Mouse (Mus musculus) ovary, postnatal 10 days (tissue): ENCODE data around the gene Rbm33.

ENCODE experiments used
- DNase-seq: peaks from one replicate; pipeline ENCODE4 v3.0.0; 2022; ENCODE audit warnings: low spot score

Gene Rbm33

DNA sequence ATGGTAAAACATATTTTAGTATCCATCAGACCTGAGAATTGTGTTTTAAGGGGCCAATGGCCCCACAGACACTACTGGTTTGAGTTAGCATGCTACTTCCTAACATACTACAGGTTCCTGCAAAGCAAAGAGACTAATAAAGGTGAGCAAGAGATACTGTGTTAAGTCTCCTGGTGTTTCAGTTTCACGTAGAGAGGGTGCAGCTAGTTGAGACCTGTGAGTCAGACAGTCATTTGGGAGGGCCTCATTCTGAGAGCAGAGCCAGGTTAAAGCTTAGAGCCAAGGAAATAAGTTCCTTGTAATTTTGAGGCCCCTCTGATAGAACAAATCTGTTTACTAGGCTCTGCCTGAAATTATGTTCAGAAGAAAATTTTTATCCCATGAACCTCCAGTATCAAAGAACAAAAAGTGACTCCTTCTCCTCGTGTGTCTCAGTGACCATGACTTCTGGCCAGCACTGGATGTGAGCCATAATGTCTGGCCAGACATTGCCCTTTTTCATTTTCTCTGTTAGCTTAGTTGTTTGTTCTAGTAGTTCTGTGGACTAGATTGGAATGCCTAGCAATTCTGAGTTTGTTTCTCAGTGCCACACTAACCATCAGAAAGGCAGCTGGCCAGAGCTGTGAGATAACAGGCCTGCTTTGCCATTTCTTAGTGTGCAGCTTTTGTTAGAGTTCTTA lies 95.2 kb downstream of the Rbm33 start:
- DNase-seq, result no peak

GRCm38 (mm10) chr5:28413533-28413932 lies 96.6 kb downstream of the Rbm33 start:
- DNase-seq, result no peak

DNA sequence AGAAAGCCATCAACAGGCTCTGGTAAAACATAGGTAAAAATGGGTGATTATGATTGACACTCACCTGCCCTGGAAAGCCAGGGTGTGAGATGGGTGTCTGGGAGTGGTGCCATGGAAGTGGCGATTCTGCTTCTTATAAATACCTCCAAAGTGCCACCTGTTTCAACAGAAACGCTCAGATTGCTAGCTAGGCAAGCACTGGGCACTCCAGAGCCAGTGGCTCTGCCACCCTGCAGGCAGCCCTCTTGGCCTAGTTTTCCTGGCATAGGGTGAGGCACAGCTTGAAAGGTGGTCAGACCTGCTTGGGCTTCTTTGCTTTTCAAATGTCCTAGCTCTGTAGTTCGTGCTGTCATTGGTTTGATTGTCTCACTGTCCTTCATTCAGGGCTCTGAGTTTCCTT lies 97.2 kb downstream of the Rbm33 start:
- no peak for DNase-seq

DNA sequence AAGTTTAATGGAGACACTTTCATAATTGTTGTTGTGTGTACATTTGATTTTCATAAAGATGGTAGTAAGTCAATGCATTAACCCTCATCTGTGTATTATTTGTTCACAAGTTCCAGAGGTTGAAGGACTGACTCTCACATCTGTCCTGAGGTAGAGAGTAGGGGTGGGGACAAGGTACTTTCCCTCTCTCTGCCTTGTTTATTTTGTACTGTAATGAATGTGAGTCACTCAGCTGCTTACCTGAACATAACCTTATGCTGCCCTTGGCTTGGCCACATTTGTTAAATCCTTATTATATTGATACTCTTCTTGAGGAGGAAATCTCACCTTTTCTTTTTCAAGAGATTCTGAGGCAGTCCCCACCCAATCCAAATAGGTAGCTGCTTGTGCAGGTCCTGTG lies 99.1 kb downstream of the Rbm33 start:
- no peak for DNase-seq

DNA sequence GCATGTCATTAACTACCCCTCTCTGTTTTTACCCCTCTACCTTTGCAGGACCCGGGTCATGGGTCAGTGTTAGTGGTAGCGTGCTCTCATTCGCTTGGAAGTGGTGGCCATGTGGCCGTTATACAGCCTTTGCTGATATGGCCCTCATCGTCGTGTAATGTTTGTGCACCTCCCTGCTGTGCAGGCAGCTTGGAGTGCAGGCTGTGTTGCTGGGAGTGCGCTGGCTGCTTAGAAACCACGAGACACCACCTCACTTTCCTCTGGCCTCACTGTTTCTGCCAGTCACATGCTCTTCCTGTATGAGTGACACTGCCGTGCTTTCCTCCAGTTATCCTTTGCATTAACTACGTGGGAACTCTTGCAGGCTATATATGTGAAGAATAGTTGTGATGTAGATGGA lies 101.8 kb downstream of the Rbm33 start:
- DNase-seq, result no peak

DNA sequence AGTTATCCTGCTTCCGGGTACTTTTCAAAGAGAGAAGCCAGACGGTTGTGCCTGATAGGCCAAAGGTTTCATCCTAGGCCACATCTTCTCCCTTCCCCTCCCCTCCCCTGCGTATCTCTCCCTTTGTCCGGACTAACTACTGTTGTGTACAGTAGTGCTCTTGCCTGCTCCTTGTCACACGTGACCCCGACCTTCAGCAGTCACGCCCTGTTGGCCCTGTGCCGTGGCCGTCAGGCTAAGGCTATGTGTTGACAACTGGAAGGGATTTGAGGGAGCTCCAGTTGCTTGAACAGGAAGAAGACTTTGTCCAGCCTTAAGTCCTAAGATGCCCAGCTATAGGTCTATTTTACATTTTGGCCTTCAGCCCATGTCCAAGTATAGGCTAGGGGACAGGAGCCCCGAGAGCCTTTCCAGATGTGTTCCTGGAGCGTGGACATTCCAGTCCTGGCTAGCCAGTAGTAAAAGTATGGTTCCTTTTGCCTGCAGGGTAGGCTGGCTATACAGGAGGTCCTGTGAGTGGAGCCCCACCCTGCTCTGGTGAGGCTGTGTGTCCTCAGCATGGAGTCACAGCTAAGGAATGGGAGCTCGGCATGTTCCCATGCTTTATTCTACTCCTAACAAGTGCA lies 102.8 kb downstream of the Rbm33 start:
- DNase-seq, result no peak

DNA sequence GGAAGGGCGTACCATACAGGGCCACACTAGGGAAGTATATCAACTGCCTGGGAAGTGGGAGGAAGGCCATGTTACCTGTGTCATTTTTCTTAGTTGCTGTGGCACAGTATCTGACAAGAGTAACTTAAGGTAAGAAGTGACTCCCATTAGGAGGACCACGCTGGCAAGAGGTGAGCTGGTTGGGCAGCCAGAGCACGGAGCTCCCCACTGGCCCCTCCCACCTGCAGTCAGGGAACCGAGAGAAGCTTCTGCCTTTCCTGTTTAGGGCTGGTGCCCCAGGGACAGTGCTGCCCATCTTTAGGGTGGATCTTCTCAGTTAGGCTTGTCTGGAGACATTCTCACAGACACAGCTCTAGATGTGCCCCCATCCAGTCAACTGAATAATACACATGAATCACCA lies 106.9 kb downstream of the Rbm33 start:
- no peak for DNase-seq

DNA sequence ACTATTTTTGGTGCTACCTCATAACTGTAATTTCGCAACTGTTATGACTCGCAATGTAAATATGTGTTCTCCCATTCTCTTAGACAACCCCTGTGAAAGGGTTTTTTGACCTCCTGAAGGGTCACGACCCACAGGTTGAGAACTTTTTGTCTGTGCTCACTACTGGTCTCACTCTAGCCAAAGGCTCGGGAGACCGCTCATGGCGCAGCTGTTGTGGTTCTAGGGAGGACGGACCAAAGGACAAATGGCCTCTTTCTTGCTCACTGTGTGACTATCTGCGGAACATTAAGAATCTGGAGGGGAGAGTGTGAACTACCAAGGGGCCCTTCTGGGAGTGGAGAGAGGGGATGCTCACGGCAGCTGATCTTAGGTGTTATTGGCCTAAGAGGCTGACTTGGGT lies 109.0 kb downstream of the Rbm33 start:
- no peak for DNase-seq

GRCm38 (mm10) chr5:28450126-28450890 lies 133.4 kb downstream of the Rbm33 start:
- DNase-seq, result no peak

DNA sequence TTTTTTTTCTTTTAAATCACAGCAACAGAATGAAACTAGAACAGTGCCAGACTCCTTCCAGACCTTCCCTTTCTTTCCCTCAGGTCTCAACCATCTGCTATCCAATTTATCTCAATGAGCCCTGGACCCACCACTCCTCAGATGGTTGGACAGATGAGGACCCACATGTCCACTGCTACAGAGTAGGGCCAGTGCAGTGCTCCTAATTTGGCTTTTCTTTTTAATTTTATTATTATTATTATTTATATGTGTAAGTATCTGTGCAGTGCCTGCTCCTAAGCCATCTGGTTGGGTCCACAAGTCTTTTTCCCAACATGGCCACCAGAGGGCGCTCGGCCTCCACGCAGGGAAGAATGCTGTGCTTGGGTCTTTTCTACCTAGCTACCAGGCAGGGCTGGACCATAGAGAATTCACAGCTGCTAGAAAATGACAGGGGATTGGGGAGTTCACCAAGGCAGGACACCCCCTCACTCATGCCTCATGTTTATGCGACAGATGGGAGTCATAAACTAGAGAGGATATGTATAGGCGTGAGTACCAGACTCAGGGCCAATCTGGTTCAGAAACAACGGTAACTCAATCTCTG lies 134.2 kb downstream of the Rbm33 start:
- DNase-seq, result peak; percentile 68

GRCm38 (mm10) chr5:28453086-28453485 lies 136.2 kb downstream of the Rbm33 start:
- DNase-seq, result no peak

DNA sequence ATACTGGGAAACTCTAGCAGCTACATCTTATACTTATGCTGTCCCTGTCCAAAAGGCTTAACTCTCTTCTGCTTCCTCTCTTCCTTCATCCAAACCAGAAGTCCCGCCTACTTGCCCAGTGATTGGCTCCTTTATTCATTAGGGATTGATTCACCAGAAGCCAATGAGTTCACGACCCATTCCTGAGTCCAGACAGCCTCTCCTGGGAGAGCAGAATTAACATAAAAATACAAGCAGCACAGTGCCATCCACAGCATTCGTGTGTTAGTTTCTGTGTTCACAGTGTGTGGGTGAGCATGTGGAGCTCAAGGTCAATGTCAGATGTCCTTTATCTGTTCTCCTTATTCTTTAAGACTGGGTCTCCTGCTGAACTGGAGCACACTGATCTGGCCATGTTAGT lies 136.6 kb downstream of the Rbm33 start:
- DNase-seq, result no peak

- no peak for DNase-seq
These were observed 137.6 kb downstream of the Rbm33 start for GRCm38 (mm10) chr5:28454546-28454945.

- no peak for DNase-seq
These were observed 138.8 kb downstream of the Rbm33 start for GRCm38 (mm10) chr5:28455721-28456120.

- DNase-seq, result no peak
These were observed 139.4 kb downstream of the Rbm33 start for GRCm38 (mm10) chr5:28456366-28456765.

DNA sequence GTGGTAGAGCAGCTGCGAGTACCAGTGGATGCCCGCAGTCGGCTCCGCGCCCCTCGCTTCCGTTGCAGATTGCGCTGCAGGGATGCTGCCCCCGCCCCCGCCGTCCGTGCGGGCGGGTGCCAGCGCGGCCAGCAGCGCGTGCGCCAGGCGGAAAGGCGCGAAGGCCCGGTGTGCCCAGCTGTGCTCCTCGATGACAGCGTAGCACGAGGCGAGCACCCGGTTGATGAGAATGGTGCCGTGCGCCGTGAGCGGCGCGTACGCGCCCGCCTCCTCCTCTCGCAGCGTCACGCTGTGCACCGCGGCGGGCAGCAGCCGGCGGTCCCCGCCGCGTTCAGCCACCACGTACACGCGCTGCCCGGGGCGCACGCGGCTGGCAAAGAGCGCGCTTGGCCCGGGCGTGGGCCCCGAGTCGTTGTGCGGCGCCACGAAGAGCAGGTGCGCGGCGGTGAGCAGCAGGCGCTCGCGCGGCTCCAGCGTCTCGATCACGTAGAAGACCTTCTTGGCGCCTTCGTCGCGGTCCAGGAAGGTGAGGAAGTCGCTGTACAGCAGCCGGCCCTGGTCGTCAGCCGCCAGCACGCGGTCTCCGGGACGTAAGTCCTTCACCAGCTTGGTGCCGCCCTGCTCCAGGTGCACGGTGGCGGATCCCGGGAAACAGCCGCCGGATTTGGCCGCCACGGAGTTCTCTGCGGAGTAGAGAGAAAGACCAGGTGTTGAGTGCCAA lies 141.2 kb downstream of the Rbm33 start:
- no peak for DNase-seq

GRCm38 (mm10) chr5:28458821-28459240 lies 141.9 kb downstream of the Rbm33 start:
- no peak for DNase-seq

- DNase-seq, result no peak
These were observed 142.7 kb downstream of the Rbm33 start for GRCm38 (mm10) chr5:28459456-28460225.

DNA sequence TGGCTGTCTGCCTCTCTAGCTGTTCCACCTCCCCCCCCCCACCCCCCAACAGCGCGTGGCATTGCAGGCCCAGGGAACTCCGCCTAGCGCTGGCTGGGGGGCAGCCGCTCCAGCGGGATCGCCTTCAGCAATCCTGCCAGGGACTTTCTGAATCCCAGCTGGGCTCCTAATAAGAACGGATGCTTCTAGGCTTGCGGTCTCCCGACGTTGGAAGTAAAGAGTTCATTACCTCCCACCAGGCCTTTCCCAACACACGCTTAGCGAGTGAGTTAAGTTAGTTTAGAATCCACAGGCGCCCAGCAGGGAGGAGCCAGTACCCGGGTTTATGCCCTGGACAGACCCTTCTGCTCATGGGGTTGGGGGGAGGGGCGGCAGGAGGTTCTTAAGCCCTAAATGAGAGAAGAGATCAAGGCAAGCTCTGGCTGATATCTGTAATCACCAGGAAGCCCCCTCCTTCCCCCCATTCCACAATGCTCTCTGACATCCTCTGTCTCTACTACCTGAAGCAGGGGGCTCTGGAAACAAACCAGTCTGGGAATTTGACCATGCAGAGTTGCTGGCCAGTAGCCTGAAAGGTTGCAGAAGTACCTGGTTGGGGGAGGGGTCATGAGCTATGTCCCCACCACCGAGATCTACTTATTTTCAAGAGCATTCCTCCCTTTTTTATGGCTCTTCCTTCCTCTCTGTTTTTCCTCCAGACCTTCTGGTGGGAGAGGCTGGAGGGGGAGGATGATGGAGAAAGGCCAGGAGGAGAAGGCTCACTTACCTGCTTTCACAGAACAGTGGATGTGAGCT lies 143.8 kb downstream of the Rbm33 start:
- DNase-seq, result no peak

DNA sequence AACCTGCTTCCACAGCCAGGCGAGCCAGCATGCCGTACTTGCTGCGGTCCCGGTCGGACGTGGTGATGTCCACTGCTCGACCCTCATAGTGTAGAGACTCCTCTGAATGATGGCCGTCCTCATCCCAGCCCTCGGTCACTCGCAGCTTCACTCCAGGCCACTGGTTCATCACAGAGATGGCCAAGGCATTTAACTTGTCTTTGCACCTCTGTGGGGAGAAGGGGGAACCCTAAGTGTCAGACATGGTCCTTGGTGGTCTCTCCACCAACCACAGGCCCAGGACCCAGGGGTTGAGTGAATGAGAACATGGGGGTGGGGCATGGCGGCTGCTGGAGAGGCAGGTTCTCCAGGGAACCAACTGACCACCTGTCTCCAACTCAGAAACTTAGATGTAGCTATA lies 144.5 kb downstream of the Rbm33 start:
- no peak for DNase-seq
